In the genomic region with DNA sequence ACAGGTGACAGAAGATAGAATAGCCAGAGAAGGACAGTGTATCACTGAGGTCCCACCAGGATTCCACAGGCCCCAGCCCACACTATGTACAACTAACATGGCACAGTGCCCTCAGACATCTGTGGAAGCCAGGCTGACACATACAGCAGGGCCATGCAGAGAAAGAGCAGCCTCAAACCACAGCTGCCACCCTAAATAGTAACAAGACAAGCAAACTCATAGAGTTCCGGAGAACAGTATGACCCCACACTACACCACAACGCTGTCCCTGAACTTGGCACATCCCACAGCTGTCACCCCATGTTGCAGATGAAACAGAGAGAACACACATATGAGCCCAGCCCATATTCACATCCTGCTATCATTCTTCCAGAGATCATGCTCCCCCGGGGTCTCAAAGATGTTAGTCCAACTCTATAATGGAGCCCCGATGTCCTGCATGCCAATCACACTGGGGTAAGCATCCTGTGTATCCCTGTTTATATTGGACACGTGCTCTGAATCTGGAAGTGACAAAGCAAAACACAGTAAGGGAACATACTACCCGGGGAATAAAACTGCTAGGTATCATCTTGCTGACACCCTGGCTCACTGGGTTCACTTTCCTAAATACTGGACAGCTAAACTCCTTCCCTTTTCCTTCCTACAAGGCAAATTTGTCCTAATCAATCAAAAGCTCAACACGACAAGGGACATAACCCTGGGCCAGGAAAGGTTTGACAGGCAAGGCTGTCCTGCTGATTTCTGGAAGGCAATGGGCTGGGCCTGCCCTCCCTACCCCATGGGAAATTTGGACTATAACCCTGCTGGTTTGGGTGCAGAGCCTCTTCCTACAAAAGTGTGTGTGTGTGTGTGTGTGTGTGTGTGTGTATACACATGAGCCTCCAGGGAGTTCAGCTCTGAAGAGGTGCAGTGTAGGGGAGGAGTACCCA, we compare ENCODE assay signal across 8 mouse cellular contexts. TPM values are rescaled to one million over a fixed set of nuclear protein-coding genes. Genes with fewer than 3 reads are reported as not detected.
A peak's percentile ranks its signal among the peaks of the same experiment; 100 is the strongest.
DNase-seq lines count a peak whose midpoint lies in the region; ATAC-seq and TF ChIP-seq lines count a peak whose summit lies in the region.

No protein-coding gene starts in this region.

- peak overlapping the region; percentile 82 for H3K4me2 ChIP-seq in kidney, embryonic 14.5 days (replicated peaks; ENCODE audit: low read depth, low read length)
- H3K4me2 ChIP-seq in forebrain, embryonic 11.5 days (ENCODE audit: low read depth, low read length, severe bottlenecking), result peak overlapping the region; percentile 90
- peak overlapping the region; percentile 86 for H3K4me2 ChIP-seq in liver, embryonic 13.5 days

- peaks cover 21% of the 10 kb centered on the region for H3K36me3 ChIP-seq in kidney, embryonic 14.5 days (ENCODE audit: control insufficient read depth, insufficient read depth, low read length)
- H3K36me3 ChIP-seq in MEL (ENCODE audit: control insufficient read depth in 1 of 2, insufficient read depth in 2 of 2, low read length in 2 of 2), result peaks cover 24 to 48% of the 10 kb centered on the region in 2 experiments
- H3K36me3 ChIP-seq in forebrain, embryonic 11.5 days (ENCODE audit: control insufficient read depth, insufficient read depth, low read length), result peaks cover 11% of the 10 kb centered on the region; the same call in 1 of the 2 replicates
- H3K36me3 ChIP-seq in liver, embryonic 13.5 days, result peaks cover 42% of the 10 kb centered on the region

- ATAC-seq in kidney, embryonic 14.5 days (ENCODE audit: low FRiP score, low TSS enrichment), result no peak
- no peak for ATAC-seq in forebrain, embryonic 11.5 days (replicated peaks; ENCODE audit: low FRiP score)
- ATAC-seq in liver, embryonic 13.5 days (ENCODE audit: low read depth), result no peak
- no peak for ATAC-seq in cerebellum, adult (ENCODE audit: insufficient number of reproducible peaks, low FRiP score, low TSS enrichment)

- WGBS in kidney, embryonic 14.5 days, result 74% methylated on average over 7 of the region's 7 CpGs
- WGBS in forebrain, embryonic 11.5 days, result 84% methylated on average over 7 of the region's 7 CpGs
- 37% methylated on average over 7 of the region's 7 CpGs for WGBS in liver, embryonic 13.5 days (ENCODE audit: insufficient replicate concordance)

- TF ChIP-seq POLR2A in MEL (IDR thresholded peaks at IDR 0.05; ENCODE audit: control insufficient read depth in 1 of 2, insufficient read depth in 1 of 2, low read depth in 1 of 2, low read length in 2 of 2, poor library complexity in 1 of 2), result no peak

- H3K9ac ChIP-seq in kidney, embryonic 14.5 days (ENCODE audit: low read depth, low read length), result peak overlapping the region; percentile 94; the same call in 1 of the 2 replicates
- H3K9ac ChIP-seq in MEL (ENCODE audit: control insufficient read depth, low read depth, low read length, poor library complexity, severe bottlenecking), result peak overlapping the region; percentile 94
- peak overlapping the region; percentile 97 for H3K9ac ChIP-seq in forebrain, embryonic 11.5 days (ENCODE audit: low read length)
- peak overlapping the region; percentile 96 for H3K9ac ChIP-seq in liver, embryonic 13.5 days

- H3K27me3 ChIP-seq in kidney, embryonic 14.5 days (ENCODE audit: control insufficient read depth, insufficient read depth, low read length), result no peaks in the 10 kb centered on the region
- H3K27me3 ChIP-seq in MEL (ENCODE audit: control insufficient read depth in 1 of 2, insufficient read depth in 2 of 2, low read length in 2 of 2), result no peaks in the 10 kb centered on the region
- H3K27me3 ChIP-seq in forebrain, embryonic 11.5 days (ENCODE audit: control insufficient read depth, insufficient read depth, low read length), result no peaks in the 10 kb centered on the region
- H3K27me3 ChIP-seq in liver, embryonic 13.5 days, result no peaks in the 10 kb centered on the region

- H3K4me3 ChIP-seq in kidney, embryonic 14.5 days (ENCODE audit: low read length), result peak overlapping the region; percentile 84
- H3K4me3 ChIP-seq in MEL (ENCODE audit: control insufficient read depth in 1 of 2, insufficient read depth in 1 of 2, low read depth in 2 of 2, low read length in 2 of 2), result peak overlapping the region; percentile 44 to 74
- peak overlapping the region; percentile 82 for H3K4me3 ChIP-seq in forebrain, embryonic 11.5 days (ENCODE audit: low read depth, low read length)
- H3K4me3 ChIP-seq in liver, embryonic 13.5 days (replicated peaks), result peak overlapping the region; percentile 88

- TF ChIP-seq CTCF in MEL (IDR thresholded peaks at IDR 0.05 in 2 of 3, conservative IDR thresholded peaks at IDR 0.05 in 1 of 3; ENCODE audit: control insufficient read depth in 1 of 3, insufficient read depth in 1 of 3, low read depth in 2 of 3, low read length in 3 of 3, poor library complexity in 1 of 3, severe bottlenecking in 1 of 3), result no peak

- peaks cover 57% of the 10 kb centered on the region for H3K79me2 ChIP-seq in MEL (ENCODE audit: control insufficient read depth, insufficient read depth, low read length, poor library complexity)

- TF ChIP-seq RAD21 in MEL (IDR thresholded peaks at IDR 0.05; ENCODE audit: low read depth, low read length), result no peak

- H3K4me1 ChIP-seq in kidney, embryonic 14.5 days (ENCODE audit: control insufficient read depth, insufficient read depth, low read length), result peaks cover 20% of the 10 kb centered on the region
- peaks cover 18 to 49% of the 10 kb centered on the region in 2 experiments for H3K4me1 ChIP-seq in MEL (ENCODE audit: control insufficient read depth in 1 of 2, insufficient read depth in 2 of 2, low read length in 2 of 2)
- peaks cover 7% of the 10 kb centered on the region for H3K4me1 ChIP-seq in forebrain, embryonic 11.5 days (replicated peaks; ENCODE audit: control insufficient read depth, insufficient read depth, low read length)
- H3K4me1 ChIP-seq in liver, embryonic 13.5 days (replicated peaks), result peaks cover 68% of the 10 kb centered on the region

- no peaks in the 10 kb centered on the region for H3K9me3 ChIP-seq in kidney, embryonic 14.5 days (ENCODE audit: control insufficient read depth, low read length)
- H3K9me3 ChIP-seq in MEL (replicated peaks; ENCODE audit: insufficient read depth, low read length), result no peaks in the 10 kb centered on the region
- H3K9me3 ChIP-seq in forebrain, embryonic 11.5 days (ENCODE audit: control insufficient read depth, low read length), result no peaks in the 10 kb centered on the region
- H3K9me3 ChIP-seq in liver, embryonic 13.5 days (replicated peaks), result no peaks in the 10 kb centered on the region

- no peak for DNase-seq in kidney, adult 11 months
- DNase-seq in MEL (ENCODE audit: low read depth, low spot score), result no peak
- DNase-seq in forebrain, embryonic 11.5 days (ENCODE audit: low spot score), result no peak
- no peak for DNase-seq in liver, embryonic 13.5 days
- DNase-seq in left cerebral cortex, adult 18-20 months (ENCODE audit: low spot score in 2 of 2), result no peak
- DNase-seq in adrenal gland, postnatal 10 days, result no peak

- no peak; a peak in 1 of 4 replicates for TF ChIP-seq EP300 in MEL (IDR thresholded peaks at IDR 0.05; ENCODE audit: low read depth in 1 of 2, low read length in 2 of 2)

- 0 out of 2 replicates have a peak overlapping the region, but pooled peaks have one; percentile 82 for H3K27ac ChIP-seq in kidney, embryonic 14.5 days (ENCODE audit: low read depth, low read length)
- peak overlapping the region; percentile 95 for H3K27ac ChIP-seq in MEL (ENCODE audit: control insufficient read depth, low read depth, low read length)
- H3K27ac ChIP-seq in forebrain, embryonic 11.5 days (ENCODE audit: low read depth, low read length), result no peak overlapping the region
- H3K27ac ChIP-seq in liver, embryonic 13.5 days, result peak overlapping the region; percentile 96

TF ChIP-seq in MEL, 35 proteins besides CTCF, POLR2A, EP300 and RAD21:
- TF ChIP-seq NELFE (IDR thresholded peaks at IDR 0.05; ENCODE audit: low read depth, low read length) (no peak), SIN3A (IDR thresholded peaks at IDR 0.05; ENCODE audit: low read length) (peak; percentile 76), USF1 (IDR thresholded peaks at IDR 0.05; ENCODE audit: low read depth, low read length) (peak; percentile 32; the same call in 1 of the 2 replicates), MAX (IDR thresholded peaks at IDR 0.05; ENCODE audit: low read length) (peak; percentile 92), MYC (IDR thresholded peaks at IDR 0.05; ENCODE audit: low read depth, low read length) (peak; percentile 38; the same call in 1 of the 2 replicates)

RNA-seq across cellular contexts. Expression of a gene that starts 1.7 kb away (rescaled TPM):
- polyA plus RNA-seq in kidney, embryonic 14.5 days (2014; fragmentation: Nextera tagmentation; extraction: Ambion mirVana), result 241 and 398 TPM in 2 replicates
- total RNA-seq in MEL (2012; rRNA removed), result 413 and 443 TPM in 2 replicates
- polyA plus RNA-seq in MEL (2012; ENCODE audit: insufficient read depth in 1 of 2, insufficient read length in 2 of 2, low read depth in 1 of 2, low replicate concordance in 2 of 2, missing spikeins in 1 of 2), result 100 to 1,000 TPM; 353 to 595 TPM
- polyA plus RNA-seq in forebrain, embryonic 11.5 days (2014; fragmentation: Nextera tagmentation; extraction: Ambion mirVana), result 560 and 627 TPM in 2 replicates
- 212 and 215 TPM in 2 replicates for polyA plus RNA-seq in liver, embryonic 13.5 days (2015; fragmentation: Nextera tagmentation; extraction: Ambion mirVana)
- total RNA-seq in left cerebral cortex, adult 18-20 months (2021), result 100 to 1,000 TPM; 340 to 348 TPM
- 100 to 1,000 TPM; 202 to 229 TPM for total RNA-seq in adrenal gland, postnatal 10 days (2021)

RNA-seq across cellular contexts. Expression of a gene that starts 54.9 kb away (rescaled TPM):
- polyA plus RNA-seq in kidney, embryonic 14.5 days (2014; fragmentation: Nextera tagmentation; extraction: Ambion mirVana), result 3.9 and 4.2 TPM in 2 replicates
- total RNA-seq in MEL (2012; rRNA removed), result 1.7 and 3.1 TPM in 2 replicates
- polyA plus RNA-seq in MEL (2012; ENCODE audit: insufficient read depth in 1 of 2, insufficient read length in 2 of 2, low read depth in 1 of 2, low replicate concordance in 2 of 2, missing spikeins in 1 of 2), result 1 to 10 TPM in 1 of 2 experiments, not detected in 1; 2.6 TPM
- polyA plus RNA-seq in forebrain, embryonic 11.5 days (2014; fragmentation: Nextera tagmentation; extraction: Ambion mirVana), result 2.3 and 5.2 TPM in 2 replicates
- polyA plus RNA-seq in liver, embryonic 13.5 days (2015; fragmentation: Nextera tagmentation; extraction: Ambion mirVana), result 6.8 and 7.2 TPM in 2 replicates
- total RNA-seq in left cerebral cortex, adult 18-20 months (2021), result under 1 TPM; 0.28 to 0.52 TPM
- 1 to 10 TPM; 7.8 to 8.5 TPM for total RNA-seq in adrenal gland, postnatal 10 days (2021)
